Mouse (Mus musculus) testis, adult 2 months (tissue): ENCODE data around the gene Scamp4.

Experiments
- CTCF ChIP-seq: fragments of 200-500 bp; IDR thresholded peaks from 2 replicates; pipeline ENCODE4 v1.5.1; 2012; ENCODE audit warnings: low read depth, mild to moderate bottlenecking, inconsistent platforms, low read length, moderate library complexity; ENCODE audit not compliant: control insufficient read depth, insufficient read depth, insufficient replicate concordance
- POLR2A ChIP-seq: fragments of 200-500 bp; IDR thresholded peaks from 2 replicates; pipeline ENCODE4 v1.6.1; 2012; ENCODE audit warnings: low read depth, mild to moderate bottlenecking, inconsistent platforms, low read length, moderate library complexity; ENCODE audit not compliant: control insufficient read depth

- TF ChIP-seq POLR2A (no peak), CTCF (no peak)
These were observed 52.9 kb downstream of the Scamp4 start for GRCm38 (mm10) chr10:80655406-80656129.
